Mouse (Mus musculus) heart, adult 2 months (tissue): ENCODE data around the gene Tgm3. TPM values are rescaled to one million over a fixed set of nuclear protein-coding genes. Genes with fewer than 3 reads are reported as not detected.

Source experiments
- DNase-seq, 2 experiments: peaks; one replicate each; pipeline ENCODE4 v3.0.0; 2021
- H3K27ac ChIP-seq: fragments of 200-600 bp; 2 replicates; pipeline ENCODE4 v1.8.1; 2022
- H3K27me3 ChIP-seq: fragments of 200-500 bp; 2 replicates; pipeline ENCODE4 v1.6.1; 2012; ENCODE audit warnings: mild to moderate bottlenecking, low read length, inconsistent platforms, mixed read lengths; ENCODE audit not compliant: control insufficient read depth, insufficient read depth
- H3K36me3 ChIP-seq: fragments of 200-500 bp; 2 replicates; pipeline ENCODE4 v1.6.1; 2012; ENCODE audit warnings: low read length, inconsistent platforms; ENCODE audit not compliant: control insufficient read depth, insufficient read depth
- H3K4me1 ChIP-seq: fragments of 200-500 bp; 2 replicates; pipeline ENCODE4 v1.6.1; 2011; ENCODE audit warnings: low read length; ENCODE audit not compliant: control insufficient read depth, insufficient read depth
- H3K4me3 ChIP-seq: fragments of 200-600 bp; 2 replicates; pipeline ENCODE4 v1.8.1; 2022
- H3K79me2 ChIP-seq: fragments of 200-500 bp; replicated peaks from 2 replicates; pipeline ENCODE4 v1.6.1; 2012; ENCODE audit warnings: mild to moderate bottlenecking, inconsistent platforms, low read length, moderate library complexity, mixed read lengths; ENCODE audit not compliant: control insufficient read depth, insufficient read depth
- H3K9ac ChIP-seq: fragments of 200-500 bp; 2 replicates; pipeline ENCODE4 v1.6.1; 2012; ENCODE audit warnings: low read depth, mild to moderate bottlenecking, control low read depth, inconsistent platforms, low read length, mixed read lengths
- CTCF ChIP-seq: fragments of 200-600 bp; IDR thresholded peaks from 2 replicates; pipeline ENCODE4 v1.8.1; 2022; ENCODE audit warnings: antibody characterized with exemption, mild to moderate bottlenecking, moderate library complexity
- EP300 ChIP-seq: fragments of 200-500 bp; IDR thresholded peaks from 2 replicates; pipeline ENCODE4 v1.6.1; 2011; ENCODE audit warnings: low read depth, low read length, control low read depth; ENCODE audit not compliant: insufficient read depth
- POLR2A ChIP-seq: fragments of 200-500 bp; IDR thresholded peaks from 2 replicates; pipeline ENCODE4 v1.6.1; 2011; ENCODE audit warnings: mild to moderate bottlenecking, low read depth, low read length, control low read depth; ENCODE audit not compliant: insufficient read depth
- WGBS: fragments of 180-500 bp; shearing (Covaris S2); methylation state at CpG from one replicate; pipeline ENCODE4 v1.1.7; 2018; 5-methylcytosine and 5-hydroxymethylcytosine counted together
- intact Hi-C: fragments of 180-260 bp; cut with DNase I; formaldehyde crosslinking; loops from one replicate; pipeline ENCODE4 v1.15.1; 2025
- long read RNA-seq: library from polyadenylated mRNA; stranded (forward); transcript quantifications from one replicate; pipeline ENCODE4 v2.0.0, GENCODE M21; 2021
- polyA plus RNA-seq: library from polyadenylated mRNA; depleted of rRNA; stranded (reverse); fragments of >200 nt; gene quantifications from 2 replicates; pipeline ENCODE4 v1.2.3, GENCODE M21; 2012; rRNA removed
- total RNA-seq, 2 experiments: library from RNA; stranded (reverse); gene quantifications; 2 replicates each; pipeline ENCODE4 v1.2.3; 2021

Gene Tgm3
- not detected for total RNA-seq
- polyA plus RNA-seq = 0.06 and 0.08 TPM in 2 replicates
- long read RNA-seq = 0 reads

- TF ChIP-seq EP300 (no peak), POLR2A (no peak), CTCF (no peak)
- H3K4me3 ChIP-seq = no peak within 1 kb of the TSS
- H3K4me1 ChIP-seq = no peaks in the 10 kb centered on the region
- no peak for DNase-seq
- no peak within 1 kb of the TSS for H3K27ac ChIP-seq
- H3K36me3 ChIP-seq = no peaks in the 10 kb centered on the region
- H3K79me2 ChIP-seq = no peaks in the 10 kb centered on the region
- WGBS = 38% methylated on average over 7 of the region's 7 CpGs
- H3K27me3 ChIP-seq = no peaks in the 10 kb centered on the region; the same call in 1 of the 2 replicates
- intact Hi-C loops = no loop called here
- no peak within 1 kb of the TSS for H3K9ac ChIP-seq
These were observed at the start of gene Tgm3 for GRCm38 (mm10) chr2:130012026-130012425. Gene Tgm3 (plus strand): TSS chr2:130012349.

DNA sequence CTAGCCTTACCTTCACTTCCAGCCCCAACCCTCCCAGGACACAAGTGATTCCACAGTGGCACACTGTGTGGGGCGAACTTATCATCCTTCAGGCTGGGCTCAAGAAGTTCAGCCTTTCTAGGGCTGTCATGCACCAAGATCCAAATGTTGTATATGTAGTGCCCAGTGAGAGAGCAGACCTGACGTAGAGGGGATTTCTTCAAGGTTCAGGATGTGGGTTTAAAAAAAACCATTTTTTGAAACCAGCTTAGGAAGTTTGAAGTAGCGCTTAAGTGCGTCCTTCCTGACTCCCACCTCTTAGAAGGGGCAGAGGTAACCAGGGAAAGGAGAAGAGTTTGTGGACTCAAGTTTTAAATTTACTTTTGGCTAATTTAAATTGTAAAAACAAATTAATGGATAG is 31.5 kb upstream of the Tgm3 start:
- Histone ChIP-seq H3K36me3 (no peaks in the 10 kb centered on the region), H3K9ac (no peak overlapping the region), H3K4me3 (no peak overlapping the region), H3K27ac (no peak overlapping the region), H3K27me3 (no peaks in the 10 kb centered on the region), H3K79me2 (no peaks in the 10 kb centered on the region), H3K4me1 (no peaks in the 10 kb centered on the region)
- intact Hi-C loops = no loop called here
- no peak for DNase-seq
- WGBS = 80% methylated on average over 4 of the region's 4 CpGs
- TF ChIP-seq POLR2A (no peak), CTCF (no peak), EP300 (no peak)

DNA sequence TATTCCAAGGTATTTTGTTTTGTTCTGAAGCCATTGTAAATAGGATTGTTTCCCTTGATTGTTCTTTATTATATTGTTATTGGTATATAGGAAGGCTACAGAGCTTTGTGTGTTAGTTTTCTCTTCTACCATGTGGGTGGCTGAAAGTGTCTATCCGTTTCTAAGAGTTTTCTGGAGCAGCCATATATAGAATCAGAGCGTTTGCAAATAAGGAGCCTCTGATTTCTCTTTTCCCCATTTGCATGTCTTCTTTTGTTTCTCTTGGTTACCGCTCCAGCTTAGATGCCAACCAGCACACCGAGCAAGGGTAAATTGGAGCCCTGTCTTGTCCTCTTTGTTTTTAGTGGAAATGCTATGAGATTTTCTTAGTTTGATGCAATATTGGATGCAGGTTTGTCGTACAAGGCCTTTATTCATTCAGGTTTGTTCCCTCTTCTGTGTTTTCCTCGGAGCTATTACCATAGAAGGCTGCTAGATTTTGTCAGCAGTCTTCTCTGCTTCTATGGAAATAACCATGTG is 24.6 kb upstream of the Tgm3 start:
- 87% methylated on average over 6 of the region's 6 CpGs for WGBS
- no peaks in the 10 kb centered on the region for H3K4me1 ChIP-seq
- no peaks in the 10 kb centered on the region for H3K36me3 ChIP-seq
- H3K27me3 ChIP-seq = no peaks in the 10 kb centered on the region
- H3K9ac ChIP-seq = no peak overlapping the region
- no peak overlapping the region for H3K27ac ChIP-seq
- intact Hi-C loops = no loop called here
- no peak for DNase-seq
- H3K4me3 ChIP-seq = no peak overlapping the region
- H3K79me2 ChIP-seq = no peaks in the 10 kb centered on the region
- no peak for TF ChIP-seq EP300
- no peak for TF ChIP-seq CTCF
- TF ChIP-seq POLR2A = no peak

DNA sequence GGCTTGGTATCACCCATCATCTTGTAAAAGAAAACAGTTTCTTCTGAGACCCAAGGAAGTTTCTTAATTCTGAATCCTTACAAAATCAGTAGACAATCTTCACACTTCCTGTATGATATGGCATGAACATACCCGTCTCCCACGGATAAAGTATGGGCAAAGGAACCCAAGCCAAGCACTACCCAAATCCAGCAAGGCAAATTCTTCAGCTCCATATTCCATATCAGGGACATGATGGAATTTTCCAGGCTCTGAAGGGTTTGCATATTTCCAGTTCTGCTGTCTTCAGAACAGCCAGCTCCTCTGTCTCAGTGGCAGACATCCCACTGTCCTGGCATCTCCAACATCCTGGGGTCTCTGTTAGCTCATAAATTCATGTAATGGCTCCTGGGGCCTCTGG is 22.5 kb upstream of the Tgm3 start:
- H3K79me2 ChIP-seq = no peaks in the 10 kb centered on the region
- no peaks in the 10 kb centered on the region for H3K36me3 ChIP-seq
- no peak overlapping the region for H3K4me3 ChIP-seq
- H3K27me3 ChIP-seq = no peaks in the 10 kb centered on the region
- H3K27ac ChIP-seq = no peak overlapping the region
- WGBS = 53% methylated on average over 2 of the region's 2 CpGs
- no peak for TF ChIP-seq POLR2A
- no peak for TF ChIP-seq CTCF
- no peak for TF ChIP-seq EP300
- H3K9ac ChIP-seq = no peak overlapping the region
- no peak for DNase-seq
- intact Hi-C loops = no loop called here
- no peaks in the 10 kb centered on the region for H3K4me1 ChIP-seq

GRCm38 (mm10) chr2:129994468-129994867 is 17.7 kb upstream of the Tgm3 start:
- 81% methylated on average over 3 of the region's 3 CpGs for WGBS
- no peaks in the 10 kb centered on the region for H3K79me2 ChIP-seq
- no peaks in the 10 kb centered on the region for H3K27me3 ChIP-seq
- no peak overlapping the region for H3K4me3 ChIP-seq
- no peaks in the 10 kb centered on the region for H3K4me1 ChIP-seq
- H3K9ac ChIP-seq = no peak overlapping the region
- intact Hi-C loops = no loop called here
- no peak overlapping the region for H3K27ac ChIP-seq
- no peak for DNase-seq
- H3K36me3 ChIP-seq = no peaks in the 10 kb centered on the region
- TF ChIP-seq CTCF = no peak
- no peak for TF ChIP-seq EP300
- no peak for TF ChIP-seq POLR2A

DNA sequence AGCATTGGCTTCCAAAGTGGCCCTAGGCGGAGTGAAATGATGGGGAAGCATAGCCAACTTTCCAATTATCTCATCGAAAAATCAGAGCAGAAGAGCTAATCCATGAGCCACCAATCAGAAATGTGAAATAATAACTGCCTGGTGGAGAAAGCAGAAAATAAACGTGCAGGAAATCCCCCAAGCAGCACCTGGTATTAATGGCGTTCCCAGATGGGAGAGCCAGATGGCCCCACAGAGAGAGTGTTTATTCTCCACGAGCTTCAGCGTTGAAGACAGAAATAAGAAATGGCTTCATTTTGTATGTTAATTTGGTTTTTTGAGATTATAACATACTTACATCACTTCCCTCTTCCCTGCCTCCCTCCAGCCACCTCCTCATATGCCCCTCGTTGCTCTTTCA is 13.7 kb upstream of the Tgm3 start:
- Histone ChIP-seq H3K79me2 (no peaks in the 10 kb centered on the region), H3K4me1 (no peaks in the 10 kb centered on the region), H3K27me3 (no peaks in the 10 kb centered on the region), H3K27ac (no peak overlapping the region), H3K36me3 (no peaks in the 10 kb centered on the region), H3K9ac (no peak overlapping the region), H3K4me3 (no peak overlapping the region)
- WGBS = 60% methylated on average over 7 of the region's 7 CpGs
- intact Hi-C loops = no loop called here
- TF ChIP-seq POLR2A (no peak), EP300 (no peak), CTCF (no peak)
- no peak for DNase-seq
